Mouse (Mus musculus) liver, embryonic 14.5 days (tissue): ENCODE data around the gene Alkbh7.

ENCODE experiments used
- CTCF ChIP-seq: IDR thresholded peaks from 2 replicates; pipeline ENCODE4 v1.5.1; 2016; ENCODE audit warnings: antibody characterized with exemption, low read depth, control low read depth
- EP300 ChIP-seq: IDR thresholded peaks from 2 replicates; pipeline ENCODE4 v1.6.1; 2016; ENCODE audit warnings: antibody characterized with exemption, low read depth

GRCm38 (mm10) chr17:57012245-57012795 is 15.2 kb downstream of the Alkbh7 start:
- no peak for TF ChIP-seq CTCF
- no peak for TF ChIP-seq EP300
